Comparison of ENCODE assay signal across 12 mouse cellular contexts in genomic region chr7:29154018-29154720, GRCm38 (mm10). TPM values are rescaled to one million over a fixed set of nuclear protein-coding genes. Genes with fewer than 3 reads are reported as not detected.
DNase-seq lines count a peak whose midpoint lies in the region; ATAC-seq and TF ChIP-seq lines count a peak whose summit lies in the region.
"Had no signal": no experiment of that assay in that cellular context is flagged by ENCODE, and none has a peak within 500 bp of the region (broad histone marks: within the 10 kb centered on the region; RNA-seq: fewer than 3 reads in every experiment).

No protein-coding gene starts in this region.

- TF ChIP-seq POLR2A in brain, embryonic 14.5 days (IDR thresholded peaks at IDR 0.05; ENCODE audit: borderline replicate concordance, extremely low read depth, insufficient read depth, insufficient read length, poor library complexity, severe bottlenecking) = no peak

- H3K4me3 ChIP-seq in lung, embryonic 14.5 days (ENCODE audit: low read depth, low read length) = no peak overlapping the region
- H3K4me3 ChIP-seq in E14TG2a.4 (replicated peaks; ENCODE audit: low read length) = peak overlapping the region; percentile 99; the same call in 1 of the 2 replicates
- H3K4me3 ChIP-seq in forebrain, embryonic 16.5 days (replicated peaks; ENCODE audit: low read length) = no peak overlapping the region

- peaks cover 13% of the 10 kb centered on the region for H3K27me3 ChIP-seq in lung, embryonic 14.5 days (ENCODE audit: insufficient read depth, low read length)
- no peaks in the 10 kb centered on the region for H3K27me3 ChIP-seq in E14TG2a.4 (ENCODE audit: insufficient read depth, low read length)
- 0 out of 2 replicates have a peak, but pooled peaks cover 3% of the 10 kb centered on the region for H3K27me3 ChIP-seq in forebrain, embryonic 16.5 days (replicated peaks; ENCODE audit: control insufficient read depth, insufficient read depth, low read length)

- H3K4me2 ChIP-seq in lung, embryonic 14.5 days = no peak overlapping the region
- H3K4me2 ChIP-seq in forebrain, embryonic 16.5 days (ENCODE audit: low read length) = no peak overlapping the region

- ATAC-seq in lung, embryonic 14.5 days (ENCODE audit: insufficient read depth) = no peak
- ATAC-seq in forebrain, embryonic 16.5 days = no peak

- WGBS in lung, embryonic 14.5 days = 93% methylated on average over 14 of the region's 14 CpGs
- 95% methylated on average over 14 of the region's 14 CpGs for WGBS in forebrain, embryonic 16.5 days

- H3K9me3 ChIP-seq in lung, embryonic 14.5 days (ENCODE audit: low read depth, low read length) = no peaks in the 10 kb centered on the region
- H3K9me3 ChIP-seq in E14TG2a.4 (ENCODE audit: low read length) = no peaks in the 10 kb centered on the region
- H3K9me3 ChIP-seq in forebrain, embryonic 16.5 days (ENCODE audit: control insufficient read depth, low read length) = no peaks in the 10 kb centered on the region
- H3K9me3 ChIP-seq: lung, embryonic 15.5 days; neural tube, embryonic 15.5 days had no signal

- H3K4me1 ChIP-seq in lung, embryonic 14.5 days (ENCODE audit: insufficient read depth) = 0 out of 2 replicates have a peak, but pooled peaks cover 3% of the 10 kb centered on the region
- H3K4me1 ChIP-seq in E14TG2a.4 (replicated peaks; ENCODE audit: low read depth, low read length) = peaks cover 47% of the 10 kb centered on the region
- peaks cover 8% of the 10 kb centered on the region; the same call in 1 of the 2 replicates for H3K4me1 ChIP-seq in forebrain, embryonic 16.5 days (replicated peaks; ENCODE audit: control insufficient read depth, insufficient read depth, low read length)

- H3K9ac ChIP-seq in lung, embryonic 14.5 days = no peak overlapping the region
- no peak overlapping the region for H3K9ac ChIP-seq in forebrain, embryonic 16.5 days (replicated peaks; ENCODE audit: low read depth, low read length)
- H3K9ac ChIP-seq: lung, embryonic 15.5 days had no signal

- DNase-seq in cerebellum, adult 9-11 months = peak; percentile 51
- DNase-seq in cerebellum, adult 8-10 months = no peak
- DNase-seq in lung, embryonic 14.5 days = no peak
- DNase-seq in lung, postnatal 36 days = no peak
- no peak for DNase-seq in brain, embryonic 14.5 days (ENCODE audit: low read depth)
- DNase-seq in right cerebral cortex, adult 2 months (ENCODE audit: low spot score in 2 of 2) = no peak
- DNase-seq: gastrocnemius, postnatal 14 days; heart, postnatal 14 days had no signal

- H3K36me3 ChIP-seq in lung, embryonic 14.5 days (ENCODE audit: insufficient read depth) = no peaks in the 10 kb centered on the region
- peaks cover 33% of the 10 kb centered on the region for H3K36me3 ChIP-seq in E14TG2a.4 (ENCODE audit: insufficient read depth, low read length)
- H3K36me3 ChIP-seq in forebrain, embryonic 16.5 days (ENCODE audit: control insufficient read depth, insufficient read depth) = no peaks in the 10 kb centered on the region
- H3K36me3 ChIP-seq: lung, embryonic 15.5 days had no signal

- TF ChIP-seq CTCF in lung, embryonic 14.5 days (IDR thresholded peaks at IDR 0.05; ENCODE audit: low read depth) = peak; percentile 17; the same call in 1 of the 2 replicates
- peak; percentile 64 for TF ChIP-seq CTCF in E14TG2a.4 (conservative IDR thresholded peaks at IDR 0.05; ENCODE audit: low read length)
- TF ChIP-seq CTCF in brain, embryonic 14.5 days (IDR thresholded peaks at IDR 0.05; ENCODE audit: borderline replicate concordance, extremely low read depth, insufficient read depth, insufficient read length) = peak; percentile 8; the same call in 1 of the 2 replicates

- H3K27ac ChIP-seq in lung, embryonic 14.5 days (ENCODE audit: low read depth) = no peak overlapping the region
- H3K27ac ChIP-seq in forebrain, embryonic 16.5 days (ENCODE audit: low read length) = no peak overlapping the region
- H3K27ac ChIP-seq: lung, embryonic 15.5 days had no signal

RNA-seq across cellular contexts. Expression of gene Fam98c, which starts 1.9 kb away (rescaled TPM):
- polyA plus RNA-seq in lung, embryonic 14.5 days (2014; fragmentation: Nextera tagmentation; extraction: Ambion mirVana) = 10.7 and 16.3 TPM in 2 replicates
- polyA plus RNA-seq in brain, embryonic 14.5 days (2012; rRNA removed) = 21.1 and 28.2 TPM in 2 replicates
- polyA plus RNA-seq in forebrain, embryonic 16.5 days (2015; fragmentation: Nextera tagmentation; extraction: Ambion mirVana) = 19.8 and 21.9 TPM in 2 replicates

RNA-seq across cellular contexts. Expression of gene Ggn, which starts 15.8 kb away (rescaled TPM):
- 0.17 and 0.28 TPM in 2 replicates for polyA plus RNA-seq in lung, embryonic 14.5 days (2014; fragmentation: Nextera tagmentation; extraction: Ambion mirVana)
- polyA plus RNA-seq in brain, embryonic 14.5 days (2012; rRNA removed) = 0.38 and 0.85 TPM in 2 replicates
- 0.51 and 0.75 TPM in 2 replicates for polyA plus RNA-seq in forebrain, embryonic 16.5 days (2015; fragmentation: Nextera tagmentation; extraction: Ambion mirVana)

RNA-seq across cellular contexts. Expression of gene Spred3, which starts 16.0 kb away (rescaled TPM):
- 1.7 and 2.5 TPM in 2 replicates for polyA plus RNA-seq in lung, embryonic 14.5 days (2014; fragmentation: Nextera tagmentation; extraction: Ambion mirVana)
- polyA plus RNA-seq in brain, embryonic 14.5 days (2012; rRNA removed) = 29.0 and 35.6 TPM in 2 replicates
- 6.0 and 7.5 TPM in 2 replicates for polyA plus RNA-seq in forebrain, embryonic 16.5 days (2015; fragmentation: Nextera tagmentation; extraction: Ambion mirVana)

RNA-seq across cellular contexts. Expression of gene Rasgrp4, which starts 19.5 kb away (rescaled TPM):
- polyA plus RNA-seq in lung, embryonic 14.5 days (2014; fragmentation: Nextera tagmentation; extraction: Ambion mirVana) = 0.95 and 1.0 TPM in 2 replicates
- 2.7 and 3.9 TPM in 2 replicates for polyA plus RNA-seq in brain, embryonic 14.5 days (2012; rRNA removed)
- 0.57 and 1.0 TPM in 2 replicates for polyA plus RNA-seq in forebrain, embryonic 16.5 days (2015; fragmentation: Nextera tagmentation; extraction: Ambion mirVana)

RNA-seq across cellular contexts. Expression of gene Psmd8, which starts 26.3 kb away (rescaled TPM):
- polyA plus RNA-seq in lung, embryonic 14.5 days (2014; fragmentation: Nextera tagmentation; extraction: Ambion mirVana) = 284 and 285 TPM in 2 replicates
- 287 and 313 TPM in 2 replicates for polyA plus RNA-seq in brain, embryonic 14.5 days (2012; rRNA removed)
- polyA plus RNA-seq in forebrain, embryonic 16.5 days (2015; fragmentation: Nextera tagmentation; extraction: Ambion mirVana) = 267 and 277 TPM in 2 replicates

Comparison
In these comparisons a context has a peak if more than half of its experiments do, and no peak if none do; other contexts are left out.
1. CTCF ChIP-seq: peak in every context shown above with its lines; median percentile 64 in E14TG2a.4; 17 in lung, embryonic 14.5 days; 8 in brain, embryonic 14.5 days.